Mouse (Mus musculus): ENCODE data around the gene Ddi2. TPM values are rescaled to one million over a fixed set of nuclear protein-coding genes. Genes with fewer than 3 reads are reported as not detected.

Ddi2 gene
- total RNA-seq, 2 experiments from 2014 or later, result 42.4 to 50.2 TPM

GRCm38 (mm10) chr4:141628661-141629060, 94.6 kb downstream of the Ddi2 start:
- DNase-seq (ENCODE audit: low spot score in 2 of 2), result no peak

Other genes with a start within 250 kb of the Ddi2 start
- gene Spen, start 184.8 kb downstream of the Ddi2 start, total RNA-seq (2021), result 10 to 100 TPM; 32.7 to 32.9 TPM
- gene Fblim1, start 117.3 kb downstream of the Ddi2 start, total RNA-seq (2021), result 10 to 100 TPM in 1 of 2 experiments, 1 to 10 TPM in 1; 7.4 to 10.6 TPM
- gene Tmem82, start 104.8 kb downstream of the Ddi2 start, total RNA-seq (2021), result 1 to 10 TPM; 3.5 to 4.3 TPM
- 10 to 100 TPM; 21.4 to 26.7 TPM for gene Slc25a34, start 99.6 kb downstream of the Ddi2 start, total RNA-seq (2021)
- 10 to 100 TPM; 32.9 to 35.5 TPM for gene Plekhm2, start 58.5 kb downstream of the Ddi2 start, total RNA-seq (2021)
- gene Rsc1a1, start 37.8 kb downstream of the Ddi2 start, total RNA-seq (2021), result 1 to 10 TPM; 3.6 to 5.1 TPM
- gene Agmat, start 23.3 kb upstream of the Ddi2 start, total RNA-seq (2021), result 1 to 10 TPM in 1 of 2 experiments, under 1 TPM in 1; 0.64 to 1.5 TPM
- 10 to 100 TPM; 10.5 to 10.9 TPM for gene Dnajc16, start 67.5 kb upstream of the Ddi2 start, total RNA-seq (2021)
- gene Casp9, start 70.2 kb upstream of the Ddi2 start, total RNA-seq (2021), result 10 to 100 TPM in 1 of 2 experiments, 1 to 10 TPM in 1; 9.3 to 10.8 TPM
- not detected for gene Cela2a, start 102.7 kb upstream of the Ddi2 start, total RNA-seq (2021)
- gene Ctrc, start 122.9 kb upstream of the Ddi2 start, total RNA-seq (2021), result not detected
- 10 to 100 TPM; 60.6 to 68.0 TPM for gene Efhd2, start 151.5 kb upstream of the Ddi2 start, total RNA-seq (2021)